Mouse (Mus musculus) forebrain, embryonic 11.5 days (tissue): Measurements from ENCODE around the gene Ildr2. TPM values are rescaled to one million over a fixed set of nuclear protein-coding genes. Genes with fewer than 3 reads are reported as not detected.

Source experiments
- ATAC-seq: fragments of 200-750 bp; cut with Nextera tagmentation; replicated peaks from 2 replicates; pipeline ENCODE4 v1.8.0; 2017; ENCODE audit warnings: moderate TSS enrichment; ENCODE audit not compliant: low FRiP score
- DNase-seq: peaks from one replicate; pipeline ENCODE4 v3.0.0-alpha.2; 2017; ENCODE audit warnings: low spot score
- H3K27ac ChIP-seq: fragments of 300-500 bp; sonication (generic); 2 replicates; pipeline ENCODE4 v1.5.1; 2014; ENCODE audit warnings: low read depth, low read length
- H3K27me3 ChIP-seq: fragments of 300-500 bp; sonication (generic); 2 replicates; pipeline ENCODE4 v1.6.1; 2014; ENCODE audit warnings: mild to moderate bottlenecking, low read length, mixed read lengths; ENCODE audit not compliant: control insufficient read depth, insufficient read depth
- H3K36me3 ChIP-seq: fragments of 300-500 bp; sonication (generic); 2 replicates; pipeline ENCODE4 v1.6.1; 2014; ENCODE audit warnings: mild to moderate bottlenecking, low read length, moderate library complexity, mixed read lengths; ENCODE audit not compliant: control insufficient read depth, insufficient read depth
- H3K4me1 ChIP-seq: fragments of 300-500 bp; sonication (generic); replicated peaks from 2 replicates; pipeline ENCODE4 v1.6.1; 2014; ENCODE audit warnings: low read length, mixed read lengths; ENCODE audit not compliant: control insufficient read depth, insufficient read depth
- H3K4me2 ChIP-seq: fragments of 300-500 bp; sonication (generic); 2 replicates; pipeline ENCODE4 v1.6.1; 2014; ENCODE audit warnings: low read depth, mild to moderate bottlenecking, low read length, moderate library complexity, mixed read lengths; ENCODE audit not compliant: severe bottlenecking
- H3K4me3 ChIP-seq: fragments of 300-500 bp; sonication (generic); 2 replicates; pipeline ENCODE4 v1.5.1; 2014; ENCODE audit warnings: low read depth, low read length
- H3K9ac ChIP-seq: fragments of 300-500 bp; sonication (generic); 2 replicates; pipeline ENCODE4 v1.6.1; 2014; ENCODE audit warnings: low read length
- H3K9me3 ChIP-seq: fragments of 300-500 bp; sonication (generic); 2 replicates; pipeline ENCODE4 v1.6.1; 2016; ENCODE audit warnings: low read length, mixed read lengths; ENCODE audit not compliant: control insufficient read depth
- WGBS: fragments of 180-500 bp; shearing (Covaris S2); extraction: QIAGEN DNeasy Blood & Tissue Kit; methylation state at CpG from one replicate; pipeline ENCODE4 v1.1.7; 2014; 5-methylcytosine and 5-hydroxymethylcytosine counted together
- polyA plus RNA-seq: library from polyadenylated mRNA; unstranded; fragments of >200 nt; fragmentation: Nextera tagmentation; extraction: Ambion mirVana; gene quantifications from 2 replicates; pipeline ENCODE4 v1.2.1, GENCODE M21; 2014

Ildr2 gene
- polyA plus RNA-seq, 1 experiment from 2014 or later, result 10.9 TPM

DNA sequence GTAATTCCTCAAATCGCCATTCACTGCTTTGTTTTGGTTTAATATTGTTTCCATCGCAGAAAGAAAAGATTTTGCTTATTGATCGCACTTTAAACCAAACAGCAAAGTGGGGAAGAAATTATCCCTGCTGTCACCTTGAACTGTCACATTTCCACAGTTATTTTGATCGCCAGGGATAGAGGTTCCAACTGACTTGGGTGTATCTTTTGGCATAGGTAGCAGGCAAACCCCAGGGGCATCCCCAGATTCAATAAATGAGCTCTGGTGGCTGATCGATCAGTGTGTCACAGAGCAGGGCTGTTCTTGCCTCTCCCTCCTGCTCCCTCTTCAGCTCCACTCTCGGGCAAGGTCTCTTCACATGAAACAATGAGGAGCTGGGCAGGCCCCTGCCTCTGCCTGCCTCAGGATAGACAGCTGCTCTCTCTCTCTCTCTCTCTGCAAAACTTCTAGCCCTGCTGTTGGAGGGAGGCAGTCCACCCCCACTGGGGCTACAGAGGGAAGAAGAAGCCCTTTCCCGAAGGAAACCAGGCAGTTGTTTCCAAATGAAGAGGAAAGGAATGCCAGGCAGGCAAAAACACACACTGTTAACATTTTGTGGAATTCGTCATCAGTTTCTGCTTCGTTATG lies 25.8 kb downstream of the Ildr2 start:
- H3K4me1 ChIP-seq, result peaks cover 44% of the 10 kb centered on the region
- no peak overlapping the region for H3K4me3 ChIP-seq
- peak overlapping the region; percentile 54 for H3K9ac ChIP-seq
- peak overlapping the region; percentile 97 for H3K27ac ChIP-seq
- no peaks in the 10 kb centered on the region for H3K9me3 ChIP-seq
- ATAC-seq (peak; percentile 29), DNase-seq (peak; percentile 69)
- H3K27me3 ChIP-seq, result no peaks in the 10 kb centered on the region
- H3K4me2 ChIP-seq, result peak overlapping the region; percentile 38; the same call in 1 of the 2 replicates
- 15% methylated on average over 9 of the region's 9 CpGs for WGBS
- no peaks in the 10 kb centered on the region for H3K36me3 ChIP-seq

DNA sequence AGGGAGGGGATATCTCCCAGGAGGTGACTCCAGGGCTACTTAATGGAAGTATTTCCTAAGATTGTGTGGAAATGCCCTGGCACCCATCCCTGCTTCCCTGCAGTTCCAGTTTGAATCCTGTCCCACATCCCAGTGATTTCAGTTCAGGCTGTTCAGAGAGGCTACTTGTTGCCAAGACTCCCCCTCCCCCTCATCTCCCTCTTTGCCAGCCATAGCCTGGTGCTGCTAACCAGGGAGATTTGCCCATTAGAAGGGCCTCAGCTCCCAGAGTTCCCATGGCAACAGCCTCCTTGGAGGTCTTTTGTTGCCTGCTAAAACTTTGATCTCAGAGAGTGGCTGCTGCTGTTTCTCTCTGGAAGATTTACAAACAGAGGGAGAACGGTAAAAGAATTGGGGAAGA lies 26.6 kb downstream of the Ildr2 start:
- Histone ChIP-seq H3K36me3 (no peaks in the 10 kb centered on the region), H3K9ac (peak overlapping the region; percentile 54), H3K4me1 (peaks cover 44% of the 10 kb centered on the region), H3K9me3 (no peaks in the 10 kb centered on the region), H3K27me3 (no peaks in the 10 kb centered on the region), H3K4me2 (peak overlapping the region; percentile 38), H3K27ac (peak overlapping the region; percentile 97), H3K4me3 (no peak overlapping the region)
- ATAC-seq (peak; percentile 82), DNase-seq (peak; percentile 88)
- 5% methylated on average over 1 of the region's 1 CpGs for WGBS

DNA sequence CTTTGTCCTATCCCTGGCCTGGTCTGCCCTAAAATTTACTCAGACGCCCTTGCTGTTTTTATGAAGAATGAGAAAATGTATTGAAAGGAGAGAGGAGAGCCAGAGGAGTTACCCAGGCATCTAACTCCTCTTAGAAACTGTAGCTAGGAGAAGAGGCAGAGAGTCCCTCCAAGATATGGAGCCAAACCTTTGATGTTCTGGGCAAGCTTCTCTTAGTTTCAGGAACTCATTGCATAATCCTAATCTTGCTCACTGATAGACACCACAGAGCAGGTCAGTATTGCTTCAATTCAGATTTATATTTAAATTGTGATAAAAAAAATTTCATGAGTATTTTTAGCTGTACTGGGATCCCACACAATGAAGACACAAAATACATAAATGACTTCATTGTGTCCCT lies 27.3 kb downstream of the Ildr2 start:
- Histone ChIP-seq H3K27me3 (no peaks in the 10 kb centered on the region), H3K4me1 (peaks cover 46% of the 10 kb centered on the region), H3K4me3 (no peak overlapping the region), H3K9me3 (no peaks in the 10 kb centered on the region), H3K4me2 (peak overlapping the region; percentile 38; the same call in 1 of the 2 replicates), H3K27ac (peak overlapping the region; percentile 97), H3K9ac (peak overlapping the region; percentile 43), H3K36me3 (no peaks in the 10 kb centered on the region)
- WGBS, result 9% methylated on average over 1 of the region's 1 CpGs
- DNase-seq (no peak), ATAC-seq (no peak)

DNA sequence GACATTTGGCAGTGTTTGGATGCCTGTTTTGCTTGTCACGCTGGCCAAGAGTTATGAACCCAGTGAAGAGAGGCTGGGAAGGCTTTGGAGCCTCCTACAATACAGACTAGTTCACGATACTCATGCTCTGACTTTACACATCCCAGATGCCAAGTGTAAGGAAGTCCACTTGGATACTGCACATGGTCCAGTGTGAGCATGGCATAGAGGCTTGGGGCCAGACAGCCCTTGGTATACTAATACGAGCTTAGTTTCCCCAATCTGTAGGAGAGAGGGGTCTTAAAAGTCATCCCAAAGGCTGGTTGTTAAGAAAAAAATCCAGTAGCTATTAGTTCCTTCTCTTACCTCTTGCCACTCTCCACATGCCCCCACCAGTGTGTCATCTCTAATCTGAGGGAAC lies 27.9 kb downstream of the Ildr2 start:
- Histone ChIP-seq H3K4me3 (no peak overlapping the region), H3K9me3 (no peaks in the 10 kb centered on the region), H3K4me2 (peak overlapping the region; percentile 19; the same call in 1 of the 2 replicates), H3K27ac (peak overlapping the region; percentile 97), H3K9ac (peak overlapping the region; percentile 25; the same call in 1 of the 2 replicates), H3K27me3 (no peaks in the 10 kb centered on the region), H3K4me1 (peaks cover 49% of the 10 kb centered on the region), H3K36me3 (no peaks in the 10 kb centered on the region)
- ATAC-seq (no peak), DNase-seq (no peak)
- 19% methylated on average over 3 of the region's 3 CpGs for WGBS

DNA sequence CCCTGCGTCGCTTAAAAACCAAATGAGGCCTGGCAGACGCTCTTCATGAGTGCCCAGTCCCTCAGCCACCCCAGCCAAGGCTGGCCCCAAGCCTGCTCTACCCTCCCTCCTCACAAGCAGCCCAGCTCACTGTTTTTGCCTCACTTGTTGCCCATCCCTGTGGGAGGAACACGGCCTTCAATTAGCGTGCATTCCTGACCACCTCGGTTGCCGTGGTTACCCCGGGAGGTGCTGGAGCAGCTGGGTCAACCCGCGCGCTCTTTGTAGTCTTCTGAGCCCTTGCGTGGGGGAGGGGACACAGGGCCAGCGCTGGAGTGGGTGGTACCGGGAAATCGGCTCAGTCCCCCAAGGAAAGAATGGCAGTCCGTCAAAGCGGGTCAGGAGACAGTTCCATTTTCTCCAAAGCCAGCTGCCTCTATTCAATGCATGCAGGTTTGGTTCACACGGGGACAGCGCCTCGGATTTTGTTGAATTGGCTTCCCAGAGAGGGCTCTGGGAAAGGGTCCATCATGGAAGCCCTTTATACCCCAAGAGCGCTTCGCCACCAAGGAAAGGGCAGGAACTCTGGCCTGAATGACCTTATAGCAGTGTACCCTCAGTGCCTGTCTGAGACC lies 28.8 kb downstream of the Ildr2 start:
- 1% methylated on average over 22 of the region's 22 CpGs for WGBS
- H3K9me3 ChIP-seq, result no peaks in the 10 kb centered on the region
- DNase-seq, result peak; percentile 99
- H3K9ac ChIP-seq, result peak overlapping the region; percentile 39
- peak overlapping the region; percentile 97 for H3K27ac ChIP-seq
- no peaks in the 10 kb centered on the region for H3K27me3 ChIP-seq
- ATAC-seq, result peak; percentile 91
- H3K36me3 ChIP-seq, result no peaks in the 10 kb centered on the region
- H3K4me2 ChIP-seq, result peak overlapping the region; percentile 37
- H3K4me1 ChIP-seq, result peaks cover 51% of the 10 kb centered on the region
- H3K4me3 ChIP-seq, result no peak overlapping the region

GRCm38 (mm10) chr1:166283451-166283850 lies 29.5 kb downstream of the Ildr2 start:
- Histone ChIP-seq H3K4me3 (no peak overlapping the region), H3K9me3 (no peaks in the 10 kb centered on the region)
- 46% methylated on average over 6 of the region's 6 CpGs for WGBS

GRCm38 (mm10) chr1:166284390-166284789 lies 30.5 kb downstream of the Ildr2 start:
- no peak for DNase-seq
- Histone ChIP-seq H3K27ac (peak overlapping the region; percentile 46; the same call in 1 of the 2 replicates), H3K4me1 (peaks cover 42% of the 10 kb centered on the region), H3K9me3 (no peaks in the 10 kb centered on the region), H3K4me2 (no peak overlapping the region), H3K36me3 (no peaks in the 10 kb centered on the region), H3K9ac (no peak overlapping the region), H3K4me3 (no peak overlapping the region), H3K27me3 (no peaks in the 10 kb centered on the region)
- WGBS, result 67% methylated on average over 8 of the region's 8 CpGs
- no peak for ATAC-seq

More at GRCm38 (mm10) chr1:166283451-166283850, 29.5 kb downstream of the Ildr2 start:
- peak overlapping the region; percentile 97 for H3K27ac ChIP-seq
- no peaks in the 10 kb centered on the region for H3K36me3 ChIP-seq
- peaks cover 47% of the 10 kb centered on the region for H3K4me1 ChIP-seq
- H3K9ac ChIP-seq, result peak overlapping the region; percentile 39; the same call in 1 of the 2 replicates
- no peak for DNase-seq
- no peak for ATAC-seq
- peak overlapping the region; percentile 37; the same call in 1 of the 2 replicates for H3K4me2 ChIP-seq
- H3K27me3 ChIP-seq, result no peaks in the 10 kb centered on the region

GRCm38 (mm10) chr1:166286231-166286630 lies 32.3 kb downstream of the Ildr2 start:
- Histone ChIP-seq H3K4me2 (no peak overlapping the region), H3K27me3 (no peaks in the 10 kb centered on the region), H3K4me1 (peaks cover 27% of the 10 kb centered on the region), H3K4me3 (no peak overlapping the region), H3K9me3 (no peaks in the 10 kb centered on the region), H3K27ac (no peak overlapping the region), H3K36me3 (no peaks in the 10 kb centered on the region), H3K9ac (no peak overlapping the region)
- DNase-seq (no peak), ATAC-seq (no peak)
- WGBS, result 59% methylated on average over 9 of the region's 9 CpGs
